Mouse (Mus musculus): ENCODE results near the gene Txndc12. TPM values are rescaled to one million over a fixed set of nuclear protein-coding genes. Genes with fewer than 3 reads are reported as not detected.

Txndc12 gene
- total RNA-seq, 2 experiments from 2014 or later, result 11.5 to 13.3 TPM

DNA sequence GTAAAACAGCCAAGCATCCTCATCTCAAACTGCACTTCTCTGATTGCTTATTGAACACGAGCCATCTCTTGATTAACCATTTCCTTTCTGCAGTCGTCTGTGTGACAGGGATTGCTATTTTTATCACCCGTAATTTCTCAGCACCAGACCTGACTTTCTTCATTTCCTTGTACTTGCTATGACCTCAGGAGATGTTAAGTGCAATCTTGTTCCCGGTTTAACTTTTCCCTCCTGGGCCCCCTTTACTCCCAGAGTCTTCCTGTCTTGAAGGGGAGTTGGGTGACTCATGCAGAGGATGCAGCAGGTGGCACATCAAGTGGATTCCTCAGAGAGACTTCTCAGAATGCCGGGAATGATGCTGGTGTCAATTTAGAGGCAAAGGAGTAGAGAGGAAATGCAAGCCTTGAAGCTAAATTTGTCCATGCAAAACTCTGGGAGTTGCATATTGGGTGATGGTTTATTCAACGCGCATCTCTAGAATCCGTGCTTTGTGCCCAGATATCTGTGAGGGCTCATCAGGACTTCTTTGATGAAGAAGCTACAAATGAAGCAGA is 75.5 kb downstream of the Txndc12 start:
- intact Hi-C loops (cut with DNase I), result no loop called here
- no peak for DNase-seq

Other genes starting within 250 kb of the Txndc12 start
- 10 to 100 TPM; 17.6 to 18.2 TPM for gene Cc2d1b, start 214.7 kb upstream of the Txndc12 start, total RNA-seq (2021)
- gene 3110021N24Rik, start 115.0 kb upstream of the Txndc12 start, total RNA-seq (2021), result 1 to 10 TPM in 1 of 2 experiments, under 1 TPM in 1; 0.69 to 1.1 TPM
- 10 to 100 TPM; 45.5 to 51.0 TPM for gene Zfyve9, start 53.8 kb upstream of the Txndc12 start, total RNA-seq (2021)
- 10 to 100 TPM; 43.3 to 44.6 TPM for gene Btf3l4, start 987 bp upstream of the Txndc12 start, total RNA-seq (2021)
- gene Kti12, start 13.2 kb downstream of the Txndc12 start, total RNA-seq (2021), result 10 to 100 TPM; 18.9 to 21.7 TPM
- not detected for gene A730015C16Rik, start 14.0 kb downstream of the Txndc12 start, total RNA-seq (2021)
- gene Rab3b, start 44.5 kb downstream of the Txndc12 start, total RNA-seq (2021), result under 1 TPM in 1 of 2 experiments, not detected in 1; 0.32 TPM
- gene Nrd1, start 166.1 kb downstream of the Txndc12 start, total RNA-seq (2021), result 100 to 1,000 TPM; 102 to 120 TPM

All from gastrocnemius, postnatal 36 days (tissue).